ENCODE assay signal across 19 mouse cellular contexts in the genomic region with DNA sequence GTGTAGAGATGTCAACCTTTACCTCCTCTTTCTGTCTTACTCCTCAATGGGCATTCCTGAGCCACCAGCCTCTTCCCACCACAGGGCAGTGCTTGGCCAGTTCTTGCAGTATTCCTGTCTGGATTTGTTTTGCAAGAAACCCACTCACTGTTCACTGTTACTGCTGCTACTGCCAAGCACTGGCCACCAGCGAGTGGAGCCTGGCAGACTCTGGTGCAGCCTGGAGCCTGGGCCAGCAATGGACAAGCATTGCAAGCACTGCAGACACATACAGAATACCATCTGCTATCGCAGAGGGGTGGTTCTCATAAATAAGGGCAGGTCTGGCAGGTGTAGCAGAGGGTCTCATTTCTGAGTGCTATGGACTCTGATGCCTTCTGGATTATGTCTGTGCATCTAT.
DNase-seq lines count a peak whose midpoint lies in the region; ATAC-seq and TF ChIP-seq lines count a peak whose summit lies in the region.
"Had no signal": no experiment of that assay in that cellular context is flagged by ENCODE, and none has a peak within 500 bp of the region (broad histone marks: within the 10 kb centered on the region; RNA-seq: fewer than 3 reads in every experiment).

No protein-coding gene starts in this region.

- H3K4me2 ChIP-seq in hindbrain, postnatal 0 days (ENCODE audit: low read depth, low read length): no peak overlapping the region
- H3K4me2 ChIP-seq in hindbrain, embryonic 12.5 days (replicated peaks): no peak overlapping the region
- no peak overlapping the region for H3K4me2 ChIP-seq in neural tube, embryonic 15.5 days
- no peak overlapping the region for H3K4me2 ChIP-seq in forebrain, embryonic 14.5 days (ENCODE audit: low read length)
- H3K4me2 ChIP-seq: forebrain, embryonic 15.5 days; heart, embryonic 12.5 days; hindbrain, embryonic 15.5 days had no signal

- H3K9ac ChIP-seq in hindbrain, postnatal 0 days (replicated peaks; ENCODE audit: low read length): no peak overlapping the region
- H3K9ac ChIP-seq in hindbrain, embryonic 12.5 days: no peak overlapping the region
- H3K9ac ChIP-seq in neural tube, embryonic 15.5 days (replicated peaks): no peak overlapping the region
- no peak overlapping the region for H3K9ac ChIP-seq in forebrain, embryonic 14.5 days (ENCODE audit: low read length)
- H3K9ac ChIP-seq: forebrain, embryonic 15.5 days; heart, embryonic 12.5 days; hindbrain, embryonic 15.5 days had no signal

- H3K4me3 ChIP-seq in hindbrain, postnatal 0 days (ENCODE audit: low read length): no peak overlapping the region
- no peak overlapping the region for H3K4me3 ChIP-seq in hindbrain, embryonic 12.5 days
- H3K4me3 ChIP-seq in neural tube, embryonic 15.5 days (replicated peaks): no peak overlapping the region
- no peak overlapping the region for H3K4me3 ChIP-seq in forebrain, embryonic 14.5 days (ENCODE audit: low read depth, low read length)
- H3K4me3 ChIP-seq: embryonic facial prominence, embryonic 10.5 days; forebrain, embryonic 10.5 days; forebrain, embryonic 15.5 days; heart, embryonic 12.5 days; hindbrain, embryonic 10.5 days; hindbrain, embryonic 15.5 days had no signal

- peaks cover 6% of the 10 kb centered on the region; the same call in 1 of the 2 replicates for H3K4me1 ChIP-seq in hindbrain, postnatal 0 days (ENCODE audit: insufficient read depth, low read length)
- no peaks in the 10 kb centered on the region for H3K4me1 ChIP-seq in hindbrain, embryonic 12.5 days
- H3K4me1 ChIP-seq in neural tube, embryonic 15.5 days: 0 out of 2 replicates have a peak, but pooled peaks cover 3% of the 10 kb centered on the region
- no peaks in the 10 kb centered on the region for H3K4me1 ChIP-seq in forebrain, embryonic 14.5 days (ENCODE audit: control insufficient read depth, insufficient read depth, low read length)
- H3K4me1 ChIP-seq: forebrain, embryonic 15.5 days had no signal

- H3K27ac ChIP-seq in hindbrain, postnatal 0 days: no peak overlapping the region
- H3K27ac ChIP-seq in hindbrain, embryonic 12.5 days: no peak overlapping the region
- H3K27ac ChIP-seq in neural tube, embryonic 15.5 days (replicated peaks): no peak overlapping the region
- H3K27ac ChIP-seq in forebrain, embryonic 14.5 days (ENCODE audit: low read depth, low read length): no peak overlapping the region
- H3K27ac ChIP-seq: embryonic facial prominence, embryonic 10.5 days; forebrain, embryonic 10.5 days; forebrain, embryonic 15.5 days; hindbrain, embryonic 10.5 days; hindbrain, embryonic 15.5 days had no signal

- no peaks in the 10 kb centered on the region for H3K27me3 ChIP-seq in hindbrain, postnatal 0 days (ENCODE audit: insufficient read depth, low read length)
- no peaks in the 10 kb centered on the region for H3K27me3 ChIP-seq in hindbrain, embryonic 12.5 days
- H3K27me3 ChIP-seq in neural tube, embryonic 15.5 days (replicated peaks): no peaks in the 10 kb centered on the region
- no peaks in the 10 kb centered on the region for H3K27me3 ChIP-seq in forebrain, embryonic 14.5 days (replicated peaks; ENCODE audit: control insufficient read depth, insufficient read depth, low read length)
- H3K27me3 ChIP-seq: forebrain, embryonic 15.5 days; hindbrain, embryonic 15.5 days had no signal

- no peaks in the 10 kb centered on the region for H3K9me3 ChIP-seq in hindbrain, postnatal 0 days (ENCODE audit: low read length)
- H3K9me3 ChIP-seq in hindbrain, embryonic 12.5 days (replicated peaks): no peaks in the 10 kb centered on the region
- no peaks in the 10 kb centered on the region for H3K9me3 ChIP-seq in neural tube, embryonic 15.5 days (replicated peaks)
- no peaks in the 10 kb centered on the region for H3K9me3 ChIP-seq in forebrain, embryonic 14.5 days (replicated peaks; ENCODE audit: control insufficient read depth, low read length)
- H3K9me3 ChIP-seq: embryonic facial prominence, embryonic 10.5 days; forebrain, embryonic 10.5 days; forebrain, embryonic 15.5 days; heart, embryonic 12.5 days; hindbrain, embryonic 10.5 days; hindbrain, embryonic 15.5 days had no signal

- H3K36me3 ChIP-seq in hindbrain, postnatal 0 days (ENCODE audit: insufficient read depth, low read length): no peaks in the 10 kb centered on the region
- no peaks in the 10 kb centered on the region for H3K36me3 ChIP-seq in hindbrain, embryonic 12.5 days
- no peaks in the 10 kb centered on the region for H3K36me3 ChIP-seq in neural tube, embryonic 15.5 days
- no peaks in the 10 kb centered on the region for H3K36me3 ChIP-seq in forebrain, embryonic 14.5 days (ENCODE audit: control insufficient read depth, insufficient read depth, low read length)
- H3K36me3 ChIP-seq: embryonic facial prominence, embryonic 10.5 days; forebrain, embryonic 10.5 days; forebrain, embryonic 15.5 days; heart, embryonic 12.5 days; hindbrain, embryonic 10.5 days; hindbrain, embryonic 15.5 days had no signal

- no peak for TF ChIP-seq CTCF in hindbrain, postnatal 0 days (IDR thresholded peaks at IDR 0.05; ENCODE audit: low read depth)

- ATAC-seq in hindbrain, postnatal 0 days: 0 out of 2 replicates have a peak, but pooled peaks have one; percentile 34
- no peak for ATAC-seq in hindbrain, embryonic 12.5 days (ENCODE audit: low FRiP score)
- peak; percentile 45; the same call in 1 of the 2 replicates for ATAC-seq in neural tube, embryonic 15.5 days (ENCODE audit: low FRiP score)
- no peak for ATAC-seq in forebrain, embryonic 14.5 days
- ATAC-seq: forebrain, embryonic 15.5 days; inflammation-experienced regulatory T-cells, adult 6 months; intestine, postnatal 0 days had no signal

- peak; percentile 79 to 89 for DNase-seq in cerebellum, postnatal 14 days
- DNase-seq in cerebellum, adult 18-20 months: no peak
- no peak for DNase-seq in hindbrain, postnatal 0 days (ENCODE audit: low spot score)
- DNase-seq in neural tube, embryonic 10.5 days (ENCODE audit: extremely low spot score, low spot score): no peak
- peak; percentile 35 for DNase-seq in fibroblast of lung, adult 2 months (ENCODE audit: low read depth)
- no peak for DNase-seq in forebrain, embryonic 14.5 days (ENCODE audit: low spot score)
- DNase-seq: adrenal gland, adult 8-10 months; adrenal gland, postnatal 36 days; heart, adult 18-20 months had no signal

- WGBS in hindbrain, postnatal 0 days: 66% methylated on average over 2 of the region's 2 CpGs
- 88% methylated on average over 2 of the region's 2 CpGs for WGBS in hindbrain, embryonic 12.5 days
- 84% methylated on average over 2 of the region's 2 CpGs for WGBS in neural tube, embryonic 15.5 days
- 91% methylated on average over 2 of the region's 2 CpGs for WGBS in forebrain, embryonic 14.5 days

Comparison
In these comparisons a context has a peak if more than half of its experiments do, and no peak if none do; other contexts are left out.
1. DNase-seq: peak in cerebellum, postnatal 14 days (2 of 2) and fibroblast of lung, adult 2 months (single experiment); none in cerebellum, adult 18-20 months (0 of 2), hindbrain, postnatal 0 days (single experiment), neural tube, embryonic 10.5 days (single experiment) and forebrain, embryonic 14.5 days (single experiment).
2. ATAC-seq: peak in hindbrain, postnatal 0 days (single experiment) and neural tube, embryonic 15.5 days (single experiment); none in hindbrain, embryonic 12.5 days (single experiment) and forebrain, embryonic 14.5 days (single experiment).